Mouse (Mus musculus) WW6 (cell line): ENCODE data around the gene Atrip.

Source experiments
- DNase-seq: peaks from one replicate; pipeline ENCODE4 v3.0.0-alpha.2; 2013; ENCODE audit warnings: low read depth, low spot score

The Atrip gene

DNA sequence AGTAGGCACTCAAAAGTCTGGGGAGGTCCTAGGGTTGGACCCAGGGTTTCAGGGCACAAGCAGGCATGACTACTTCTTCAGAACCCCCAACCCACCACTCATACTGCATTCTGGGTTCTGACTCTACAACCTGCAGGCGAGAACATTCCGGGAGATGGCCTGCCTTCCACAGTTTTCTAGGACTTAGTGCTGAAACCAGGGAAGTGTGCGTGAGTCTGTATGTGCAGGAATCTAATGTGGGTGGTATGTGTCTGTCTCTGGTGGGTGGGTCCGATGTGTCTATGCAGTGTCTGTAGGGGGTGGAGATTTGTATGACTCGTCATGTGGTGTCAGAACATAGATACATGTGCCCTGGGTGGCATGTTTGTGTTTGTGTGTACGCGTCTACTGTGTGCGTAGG, 24.4 kb upstream of the Atrip start:
- DNase-seq, result no peak

- DNase-seq, result no peak
Observed at GRCm38 (mm10) chr9:109097831-109098230, 23.9 kb upstream of the Atrip start.

DNA sequence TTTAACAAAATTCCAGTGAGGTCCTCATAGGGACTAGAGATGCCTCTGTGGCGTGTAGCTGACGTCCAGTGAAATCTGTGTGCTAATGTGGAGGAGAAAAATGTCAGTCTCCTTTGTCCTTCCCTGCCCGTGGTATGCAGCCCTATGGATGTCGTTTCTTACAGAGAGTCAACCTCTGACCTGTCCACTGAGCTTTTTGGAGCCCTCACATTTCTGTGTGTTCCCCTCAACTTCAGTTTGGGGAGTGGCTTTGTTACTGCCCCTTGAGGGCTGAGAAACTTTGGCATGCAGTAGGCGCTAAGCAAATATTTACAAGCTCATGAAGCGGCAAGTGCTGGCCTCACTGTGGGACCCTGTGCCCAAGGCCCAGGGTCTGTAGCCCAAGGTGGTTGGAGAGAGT, 23.4 kb upstream of the Atrip start:
- DNase-seq, result no peak

GRCm38 (mm10) chr9:109096856-109097255, 22.9 kb upstream of the Atrip start:
- no peak for DNase-seq

- no peak for DNase-seq
Observed at GRCm38 (mm10) chr9:109096251-109096661, 22.3 kb upstream of the Atrip start.

- DNase-seq, result peak; percentile 61
Observed at GRCm38 (mm10) chr9:109095137-109095982, 21.4 kb upstream of the Atrip start, which contains the start of gene Plxnb1. Gene Plxnb1 (plus strand): TSS chr9:109095389.

DNA sequence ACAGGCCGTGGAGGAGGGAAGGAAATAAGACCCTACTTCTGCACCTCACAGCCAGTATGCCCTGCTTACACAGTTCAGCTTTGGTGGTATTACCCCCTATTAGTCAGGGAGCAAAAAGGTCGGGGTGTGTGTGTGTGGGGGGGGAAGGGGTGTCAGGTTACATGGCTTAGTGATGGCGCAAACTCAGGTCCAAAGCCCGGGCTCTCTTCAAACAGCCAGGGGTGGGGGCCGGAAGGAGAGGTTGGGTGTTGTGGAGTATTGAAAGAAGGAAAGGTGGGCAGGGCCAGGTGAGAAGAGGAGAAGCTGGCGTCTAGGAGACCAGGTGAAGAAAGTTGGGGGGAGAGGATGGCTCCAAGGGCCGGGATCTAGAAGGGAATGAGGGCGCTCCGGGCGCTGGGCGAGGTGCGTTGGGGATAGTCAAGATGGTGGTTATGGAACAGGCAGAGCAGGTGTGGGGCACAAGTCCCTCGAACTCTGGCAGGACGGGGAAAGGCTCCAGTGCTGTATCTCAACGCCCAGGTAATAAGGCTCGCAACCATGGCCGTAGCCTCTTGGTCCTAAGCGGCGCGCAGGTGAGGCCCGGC, 20.7 kb upstream of the Atrip start:
- DNase-seq, result peak; percentile 34

DNA sequence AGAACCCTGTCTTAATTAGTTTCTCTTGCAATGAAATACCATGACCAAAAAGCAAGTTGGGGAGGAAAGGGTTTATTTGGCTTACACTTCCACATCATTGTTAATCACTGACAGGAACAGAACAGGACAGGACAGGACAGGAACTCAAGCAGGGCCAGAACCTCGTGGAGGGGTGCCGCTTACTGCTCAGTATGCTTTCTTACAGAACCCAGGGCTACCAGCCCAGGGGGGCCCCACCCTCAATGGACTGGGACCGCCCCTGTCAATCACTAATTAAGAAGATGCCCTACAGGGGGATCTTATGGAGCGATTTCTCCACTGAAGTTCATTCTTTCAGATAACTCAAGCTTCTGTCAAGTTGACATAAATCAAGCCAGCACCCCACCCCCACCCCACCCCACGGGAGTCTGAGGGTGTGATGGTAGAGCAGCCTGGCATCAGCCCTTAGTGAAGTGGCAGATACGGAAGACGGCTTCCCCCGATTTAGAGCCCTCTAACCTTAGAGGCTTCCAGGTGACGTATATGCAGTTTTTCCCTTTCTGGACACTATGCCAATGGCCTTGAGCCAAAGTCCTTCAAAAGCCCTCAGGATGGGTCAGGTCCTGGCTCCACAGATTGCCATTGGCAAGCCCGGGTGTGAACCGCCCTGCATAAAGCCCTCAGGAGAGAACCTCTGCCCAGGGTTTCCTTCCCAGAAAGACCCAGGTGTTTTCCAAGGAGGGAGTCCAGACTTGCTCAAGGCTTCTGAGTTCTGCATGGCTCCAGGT, 20.0 kb upstream of the Atrip start:
- DNase-seq, result no peak

- DNase-seq, result no peak
Observed at GRCm38 (mm10) chr9:109092799-109093198, 18.9 kb upstream of the Atrip start.

DNA sequence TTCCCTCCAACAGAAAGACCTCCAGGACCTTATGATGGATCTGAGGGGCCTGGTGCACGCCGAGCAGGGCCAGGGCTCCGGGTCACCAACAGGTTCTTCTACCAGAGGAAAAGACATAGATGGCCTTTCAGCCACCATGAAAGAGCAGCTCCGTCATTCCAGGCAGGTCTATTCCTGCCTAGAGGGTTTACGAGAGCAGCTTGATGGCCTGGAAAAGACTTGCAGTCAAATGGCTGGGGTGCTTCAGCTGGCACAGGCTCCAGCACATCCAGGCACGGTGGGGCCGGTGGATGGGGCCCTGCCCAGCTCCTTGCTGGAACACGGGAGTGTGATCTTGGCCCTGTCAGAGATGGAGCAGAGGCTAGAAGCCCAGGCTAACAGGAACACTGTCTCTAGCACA, 17.9 kb upstream of the Atrip start:
- DNase-seq, result no peak

DNA sequence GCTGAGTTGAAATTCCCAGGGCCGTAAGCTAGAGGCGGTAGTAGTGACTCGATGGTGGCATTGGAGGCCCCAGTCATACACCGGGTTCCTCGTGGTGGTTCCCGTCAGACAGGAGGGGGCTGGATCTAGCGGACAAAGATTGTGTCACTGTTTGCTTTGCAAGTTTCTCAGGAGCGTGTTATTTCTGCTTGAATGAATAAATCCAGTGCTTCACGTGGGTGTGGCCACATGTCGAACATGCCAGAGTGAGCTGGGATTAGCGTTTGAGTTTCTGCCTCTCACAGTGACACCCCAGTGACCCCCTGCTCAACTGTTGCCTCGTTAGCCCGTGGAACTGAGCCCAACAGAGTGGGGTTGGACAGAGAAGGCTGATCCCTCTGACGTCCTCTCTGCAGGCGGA, 16.5 kb upstream of the Atrip start:
- DNase-seq, result no peak

DNA sequence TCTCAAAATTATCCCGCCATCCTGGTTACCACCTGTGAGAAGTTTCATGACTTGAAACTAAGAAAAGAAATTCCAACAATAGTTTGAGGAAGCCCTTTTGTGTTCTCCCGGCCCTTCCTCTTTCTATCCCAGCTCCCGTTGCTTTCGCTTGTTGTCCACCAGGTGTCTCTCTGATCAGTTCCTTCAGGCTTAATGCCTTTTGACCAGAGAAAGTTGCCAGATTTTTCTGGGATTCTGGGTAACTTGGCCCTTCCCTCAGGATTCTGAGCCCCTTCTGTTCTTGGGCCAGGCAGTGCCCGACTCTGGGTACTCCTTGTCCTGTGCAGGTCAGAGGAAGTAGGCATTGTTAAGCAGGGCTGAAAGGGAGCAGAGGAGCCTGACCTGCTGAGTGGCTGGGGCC, 14.1 kb upstream of the Atrip start:
- no peak for DNase-seq

DNA sequence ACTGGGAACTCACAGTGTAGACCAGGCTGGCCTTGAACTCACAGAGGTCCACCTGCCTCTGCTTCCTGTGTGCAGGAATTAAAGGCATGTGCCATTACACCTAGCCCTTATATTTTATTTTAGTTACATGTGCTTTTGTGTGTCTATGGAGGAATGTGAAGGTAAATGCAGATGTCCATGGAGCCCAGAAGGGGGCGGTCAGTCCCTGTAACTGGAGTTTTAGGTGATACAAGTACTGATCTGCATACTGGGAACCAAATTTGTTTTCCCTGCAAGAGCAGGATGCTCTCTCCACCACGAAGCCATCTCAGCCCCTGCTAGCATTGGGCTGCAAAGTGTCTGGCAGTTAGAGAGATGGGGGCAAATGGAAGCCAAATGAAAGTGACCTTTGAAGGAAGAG, 11.0 kb upstream of the Atrip start:
- no peak for DNase-seq

DNA sequence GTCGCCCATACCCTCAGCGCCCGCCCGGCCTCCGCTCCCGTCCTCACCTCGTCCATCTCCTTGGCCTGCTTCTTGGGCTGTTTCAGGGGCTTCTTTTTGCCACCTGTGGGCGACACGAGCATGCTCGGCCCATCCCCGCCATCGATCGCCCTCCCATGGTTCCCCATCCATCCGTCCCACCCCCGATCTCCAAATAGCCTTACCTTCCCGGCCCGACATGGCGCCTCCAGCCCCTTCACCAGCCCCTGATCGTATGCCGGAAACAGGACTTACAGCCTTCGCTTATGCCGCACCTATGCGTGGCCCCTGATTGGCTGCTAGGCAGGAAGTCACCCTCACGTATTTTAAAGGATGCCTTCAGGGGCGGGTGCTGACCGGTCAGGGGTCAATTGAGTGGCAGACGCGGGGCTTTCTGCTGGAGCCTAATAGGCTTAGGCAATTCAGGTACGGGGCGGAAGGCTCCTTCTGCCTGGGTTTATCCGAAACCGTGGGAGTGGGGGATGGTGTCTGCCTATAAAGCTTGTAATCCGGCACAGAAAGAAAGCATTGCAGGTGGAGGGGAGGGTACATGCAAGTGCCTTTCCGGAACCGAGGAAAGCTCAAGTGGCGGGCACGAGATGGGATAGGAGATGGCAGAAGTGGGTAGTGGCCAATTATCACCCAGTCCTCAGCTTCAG, 8.3 kb upstream of the Atrip start, which contains the start of the genes Ccdc51 and Tma7:
Gene Ccdc51, plus strand, starts transcription at position 370 of the 677 bp plus-strand sequence.
Gene Tma7, minus strand, starts transcription at position 464 of the 677 bp plus-strand sequence.
- peak; percentile 79 for DNase-seq

DNA sequence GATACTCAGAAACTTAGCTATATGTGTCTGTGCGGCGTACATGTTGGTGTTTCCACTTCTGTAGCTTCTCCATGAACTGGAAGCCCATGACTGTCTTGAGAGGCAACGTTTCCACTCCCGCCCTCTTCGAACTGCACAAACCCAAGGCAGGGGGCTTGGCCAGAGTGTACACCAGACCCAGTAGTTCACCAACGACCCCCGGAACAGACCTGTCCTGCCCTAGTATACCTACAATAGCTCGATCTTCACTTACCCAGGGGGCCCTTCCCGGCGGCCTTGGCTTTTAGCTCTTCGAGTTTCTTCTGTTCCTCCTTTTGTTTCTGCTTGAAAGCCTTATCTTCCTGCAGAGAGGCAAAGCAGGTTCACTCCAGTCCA, 7.8 kb upstream of the Atrip start:
- DNase-seq, result no peak

DNA sequence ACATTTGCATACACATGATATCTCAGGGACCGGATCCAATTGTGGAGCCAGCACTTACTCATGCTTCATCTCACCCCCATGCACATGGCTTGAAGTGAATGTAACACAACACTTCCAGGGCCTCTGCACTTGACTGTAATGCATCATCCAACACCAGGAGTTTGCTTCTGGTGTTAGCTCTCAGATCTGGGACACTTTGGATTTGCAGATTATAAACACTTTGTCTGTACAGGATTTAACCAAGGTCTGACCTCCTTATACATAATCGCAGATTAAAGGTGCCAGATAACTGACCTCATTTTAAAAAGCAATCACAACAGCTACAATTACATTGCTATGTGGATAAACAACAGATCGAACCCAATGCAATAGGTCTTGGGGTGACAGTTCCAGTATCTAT, 6.6 kb upstream of the Atrip start:
- no peak for DNase-seq

- DNase-seq, result no peak
Observed at GRCm38 (mm10) chr9:109068095-109068735, 5.7 kb downstream of the Atrip start.

DNA sequence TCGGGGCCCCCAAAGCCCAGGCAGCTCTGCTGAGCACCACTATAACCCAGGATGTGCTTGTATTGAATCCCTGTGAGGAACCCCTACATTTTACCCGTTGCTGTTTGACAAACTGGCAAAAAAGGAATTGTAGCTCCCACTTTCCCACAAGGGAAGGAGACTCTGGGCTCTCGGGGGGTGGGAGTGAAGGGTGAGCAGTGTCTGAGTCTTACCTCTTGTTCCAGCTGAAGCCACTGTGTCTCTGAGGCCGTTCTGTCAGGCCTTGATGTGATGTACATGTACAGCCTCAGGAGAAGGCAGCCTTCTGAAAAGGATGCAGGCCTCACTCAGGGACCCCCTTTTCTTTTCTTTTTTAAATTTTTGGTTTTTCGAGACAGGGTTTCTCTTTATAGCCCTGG, 13.0 kb downstream of the Atrip start:
- DNase-seq, result no peak

DNA sequence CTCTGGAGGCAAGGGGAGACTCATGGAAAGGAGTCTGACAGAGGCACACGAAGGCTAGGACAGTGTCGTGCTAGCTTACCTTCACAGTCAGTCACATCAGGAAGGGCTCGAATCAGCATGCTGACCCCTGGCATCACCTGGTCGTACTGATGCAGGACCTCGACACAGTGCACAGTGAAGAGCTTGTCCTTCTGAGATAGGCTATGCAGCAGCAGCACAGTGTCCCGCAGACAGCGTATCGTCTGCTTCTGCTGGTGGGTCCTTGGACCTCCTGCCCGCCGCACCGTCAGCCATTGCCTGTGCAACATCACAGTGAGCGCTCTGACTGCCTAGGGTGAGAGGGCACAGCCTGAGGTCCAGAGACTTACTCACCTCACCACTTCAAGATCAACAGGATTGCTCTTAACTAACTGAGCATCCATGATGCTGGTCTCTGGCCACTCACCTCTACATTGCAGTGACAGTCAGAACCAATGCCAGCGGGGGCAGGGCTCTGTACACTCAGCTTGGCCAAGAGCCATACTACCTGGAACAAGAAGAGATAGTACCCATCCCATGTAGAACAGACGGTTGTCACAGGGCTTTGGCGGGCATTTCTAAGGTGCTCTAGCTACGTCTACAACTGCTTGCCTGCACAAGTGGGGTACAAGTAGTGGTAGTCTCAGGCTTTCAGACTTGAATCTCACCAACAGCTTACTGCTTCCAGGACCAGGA, 13.6 kb downstream of the Atrip start:
- DNase-seq, result no peak

- DNase-seq, result peak; percentile 68
Observed at GRCm38 (mm10) chr9:109059136-109059903, 14.6 kb downstream of the Atrip start, which contains the start of gene Trex1. Gene Trex1 (minus strand): TSS chr9:109059734.
